Mouse (Mus musculus) heart, postnatal 0 days (tissue): ENCODE data around the gene Il17rc. TPM values are rescaled to one million over a fixed set of nuclear protein-coding genes. Genes with fewer than 3 reads are reported as not detected.

Source experiments
- ATAC-seq: fragments of 200-750 bp; cut with Nextera tagmentation; 2 replicates; pipeline ENCODE4 v1.8.0; 2017; ENCODE audit warnings: low read depth, moderate number of reproducible peaks, moderate library complexity; ENCODE audit not compliant: insufficient read depth
- DNase-seq: peaks from one replicate; pipeline ENCODE4 v3.0.0-alpha.2; 2016; ENCODE audit warnings: low spot score
- H3K27ac ChIP-seq: fragments of 300-500 bp; sonication (generic); 2 replicates; pipeline ENCODE4 v1.5.1; 2014; ENCODE audit warnings: low read depth, mild to moderate bottlenecking
- H3K27me3 ChIP-seq: fragments of 300-500 bp; sonication (generic); 2 replicates; pipeline ENCODE4 v1.6.1; 2014; ENCODE audit warnings: low read length, mixed read lengths; ENCODE audit not compliant: control insufficient read depth, insufficient read depth
- H3K36me3 ChIP-seq: fragments of 300-500 bp; sonication (generic); replicated peaks from 2 replicates; pipeline ENCODE4 v1.6.1; 2014; ENCODE audit warnings: low read length, mixed read lengths; ENCODE audit not compliant: control insufficient read depth, insufficient read depth
- H3K4me1 ChIP-seq: fragments of 300-500 bp; sonication (generic); 2 replicates; pipeline ENCODE4 v1.6.1; 2014; ENCODE audit warnings: antibody characterized with exemption; ENCODE audit not compliant: control insufficient read depth, insufficient read depth
- H3K4me2 ChIP-seq: fragments of 300-500 bp; sonication (generic); 2 replicates; pipeline ENCODE4 v1.6.1; 2014; ENCODE audit warnings: low read depth, mild to moderate bottlenecking, low read length, moderate library complexity
- H3K4me3 ChIP-seq: fragments of 300-500 bp; sonication (generic); 2 replicates; pipeline ENCODE4 v1.5.1; 2014; ENCODE audit warnings: low read depth, low read length
- H3K9ac ChIP-seq: fragments of 300-500 bp; sonication (generic); replicated peaks from 2 replicates; pipeline ENCODE4 v1.6.1; 2014; ENCODE audit warnings: low read depth, low read length, mixed read lengths
- H3K9me3 ChIP-seq: fragments of 300-500 bp; sonication (generic); replicated peaks from 2 replicates; pipeline ENCODE4 v1.6.1; 2016; ENCODE audit warnings: low read length; ENCODE audit not compliant: control insufficient read depth
- CTCF ChIP-seq: IDR thresholded peaks from 2 replicates; pipeline ENCODE4 v1.5.1; 2016; ENCODE audit warnings: antibody characterized with exemption, control low read depth, low read depth
- EP300 ChIP-seq: IDR thresholded peaks from 2 replicates; pipeline ENCODE4 v1.6.1; 2016; ENCODE audit warnings: antibody characterized with exemption, low read depth
- WGBS: fragments of 180-500 bp; shearing (Covaris S2); extraction: QIAGEN DNeasy Blood & Tissue Kit; methylation state at CpG from one replicate; pipeline ENCODE4 v1.1.7; 2014; 5-methylcytosine and 5-hydroxymethylcytosine counted together
- polyA plus RNA-seq: library from polyadenylated mRNA; unstranded; fragments of >200 nt; fragmentation: Nextera tagmentation; extraction: Ambion mirVana; gene quantifications from 2 replicates; pipeline ENCODE4 v1.2.1, GENCODE M21; 2015
- total RNA-seq: library from RNA; depleted of rRNA; stranded (reverse); fragments of >200 nt; gene quantifications from 2 replicates; pipeline ENCODE4 v1.2.3, GENCODE M21; 2014; ENCODE audit warnings: low replicate concordance

Il17rc gene
- total and polyA plus RNA-seq, 2 experiments from 2014 or later = 12.1 to 22.1 TPM

- no peak overlapping the region for H3K4me2 ChIP-seq
- H3K9me3 ChIP-seq = 0 out of 2 replicates have a peak, but pooled peaks cover under 1% of the 10 kb centered on the region
- 0 out of 2 replicates have a peak, but pooled peaks cover 8% of the 10 kb centered on the region for H3K4me1 ChIP-seq
- TF ChIP-seq CTCF (no peak), EP300 (no peak)
- no peak overlapping the region for H3K27ac ChIP-seq
- ATAC-seq (peak; percentile 41; the same call in 1 of the 2 replicates), DNase-seq (no peak)
- H3K9ac ChIP-seq = no peak overlapping the region
- H3K27me3 ChIP-seq = no peaks in the 10 kb centered on the region
- peaks cover 9% of the 10 kb centered on the region; the same call in 1 of the 2 replicates for H3K36me3 ChIP-seq
- no peak overlapping the region for H3K4me3 ChIP-seq
- 36% methylated on average over 7 of the region's 7 CpGs for WGBS
Measured at GRCm38 (mm10) chr6:113508272-113508946, 37.2 kb downstream of the Il17rc start.

DNA sequence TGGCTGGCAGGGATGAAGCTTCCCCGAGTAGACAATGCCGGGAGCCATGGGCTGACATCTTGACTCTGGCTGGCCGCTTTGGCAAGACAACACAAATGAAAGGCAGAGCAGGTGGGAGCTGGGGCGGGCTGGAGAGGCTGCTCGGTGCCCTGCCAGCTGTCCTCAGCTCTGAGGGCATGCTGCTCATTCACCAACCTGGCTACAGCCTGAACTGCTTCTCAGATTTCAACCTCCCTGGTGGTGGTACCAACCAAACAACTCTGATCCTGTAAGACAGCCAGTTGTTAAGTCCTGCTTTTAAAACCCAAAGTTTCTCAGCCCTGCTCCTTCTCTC lies 37.7 kb downstream of the Il17rc start:
- Histone ChIP-seq H3K36me3 (peaks cover 14% of the 10 kb centered on the region), H3K9ac (no peak overlapping the region), H3K27ac (no peak overlapping the region), H3K4me2 (no peak overlapping the region), H3K27me3 (no peaks in the 10 kb centered on the region), H3K4me3 (no peak overlapping the region), H3K9me3 (no peaks in the 10 kb centered on the region), H3K4me1 (0 out of 2 replicates have a peak, but pooled peaks cover 8% of the 10 kb centered on the region)
- ATAC-seq (no peak), DNase-seq (no peak)
- 45% methylated on average over 5 of the region's 5 CpGs for WGBS
- no peak for TF ChIP-seq CTCF
- TF ChIP-seq EP300 = no peak

GRCm38 (mm10) chr6:113513944-113514343 lies 42.7 kb downstream of the Il17rc start:
- TF ChIP-seq EP300 (no peak), CTCF (no peak)
- Histone ChIP-seq H3K36me3 (peaks cover 63% of the 10 kb centered on the region), H3K27ac (no peak overlapping the region), H3K4me1 (no peaks in the 10 kb centered on the region), H3K4me3 (no peak overlapping the region), H3K27me3 (no peaks in the 10 kb centered on the region), H3K9me3 (no peaks in the 10 kb centered on the region), H3K4me2 (no peak overlapping the region), H3K9ac (no peak overlapping the region)
- DNase-seq (no peak), ATAC-seq (no peak)
- WGBS = 90% methylated on average over 6 of the region's 6 CpGs

DNA sequence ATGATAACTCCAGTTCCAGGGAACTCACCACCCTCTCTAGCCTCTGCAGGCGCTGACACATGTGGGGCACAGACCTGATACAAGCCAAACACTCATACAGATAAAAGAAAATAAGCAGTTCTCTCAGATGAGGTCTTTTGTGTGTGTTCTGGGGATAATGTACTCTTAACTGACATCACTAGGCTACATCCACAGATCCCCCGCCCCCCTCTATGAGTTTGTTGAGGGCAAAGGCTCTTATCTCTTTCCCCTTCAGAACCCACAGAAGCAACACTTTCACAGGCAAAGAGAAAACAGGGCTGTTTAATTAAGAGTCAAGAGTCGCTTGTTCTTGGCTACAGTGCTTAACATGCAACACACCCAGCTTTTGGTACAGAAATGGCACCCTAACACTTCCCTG lies 43.4 kb downstream of the Il17rc start:
- Histone ChIP-seq H3K4me1 (no peaks in the 10 kb centered on the region), H3K9me3 (no peaks in the 10 kb centered on the region), H3K9ac (no peak overlapping the region), H3K27ac (no peak overlapping the region), H3K27me3 (no peaks in the 10 kb centered on the region), H3K4me2 (no peak overlapping the region), H3K36me3 (peaks cover 70% of the 10 kb centered on the region), H3K4me3 (no peak overlapping the region)
- DNase-seq (no peak), ATAC-seq (no peak)
- WGBS = 93% methylated on average over 3 of the region's 3 CpGs
- TF ChIP-seq EP300 (no peak), CTCF (no peak)

DNA sequence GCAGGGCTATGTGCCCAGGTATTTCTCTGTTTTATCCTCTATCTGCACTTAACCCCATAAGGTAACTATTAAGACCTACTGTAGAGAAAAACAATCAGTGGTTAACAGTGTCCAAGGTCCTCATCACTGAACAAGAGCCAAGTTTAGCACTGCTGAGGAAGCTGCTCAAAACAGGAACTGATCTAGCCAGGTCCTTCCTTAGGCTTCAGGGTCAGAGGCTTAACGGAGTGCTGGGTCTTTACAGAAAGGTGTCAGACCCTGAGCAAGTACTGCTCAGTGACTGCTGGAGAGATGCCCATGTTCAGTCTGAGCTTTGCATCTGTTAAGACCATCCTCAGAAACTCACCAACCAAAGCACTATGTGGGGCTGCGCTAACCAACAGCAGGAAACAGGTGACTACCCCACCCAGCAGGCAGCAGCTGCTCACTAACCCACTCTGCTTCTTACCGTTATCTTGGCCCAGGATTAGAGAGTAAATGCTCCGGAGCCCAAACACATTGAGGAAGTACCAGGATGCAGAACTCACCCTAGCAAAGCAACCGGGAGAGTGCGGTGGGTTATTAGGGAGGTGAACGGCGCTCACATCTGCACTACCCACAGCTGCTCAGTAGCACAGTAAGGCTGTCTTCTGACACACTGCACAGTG lies 46.3 kb downstream of the Il17rc start:
- TF ChIP-seq EP300 = no peak
- no peak for TF ChIP-seq CTCF
- peaks cover 94% of the 10 kb centered on the region for H3K36me3 ChIP-seq
- WGBS = 83% methylated on average over 8 of the region's 8 CpGs
- H3K4me1 ChIP-seq = no peaks in the 10 kb centered on the region
- no peaks in the 10 kb centered on the region for H3K9me3 ChIP-seq
- H3K4me3 ChIP-seq = no peak overlapping the region
- peak overlapping the region; percentile 43; the same call in 1 of the 2 replicates for H3K27ac ChIP-seq
- no peaks in the 10 kb centered on the region for H3K27me3 ChIP-seq
- H3K4me2 ChIP-seq = no peak overlapping the region
- DNase-seq (no peak), ATAC-seq (no peak)
- no peak overlapping the region for H3K9ac ChIP-seq
